Mouse (Mus musculus) embryonic fibroblast, embryonic 13.5 days (primary cell): Measurements from ENCODE around the gene Polr1a. TPM values are rescaled to one million over a fixed set of nuclear protein-coding genes. Genes with fewer than 3 reads are reported as not detected.

Source experiments
- H3K27ac ChIP-seq: 2 replicates; pipeline ENCODE4 v1.5.1; 2012; ENCODE audit warnings: low read length, control low read depth, inconsistent platforms; ENCODE audit not compliant: insufficient read depth
- H3K4me1 ChIP-seq: 2 replicates; pipeline ENCODE4 v1.6.1; 2011; ENCODE audit warnings: low read length; ENCODE audit not compliant: control insufficient read depth, insufficient read depth
- H3K4me3 ChIP-seq: 2 replicates; pipeline ENCODE4 v1.5.1; 2011; ENCODE audit warnings: mild to moderate bottlenecking, control low read depth, low read length; ENCODE audit not compliant: insufficient read depth
- CTCF ChIP-seq: IDR thresholded peaks from 2 replicates; pipeline ENCODE4 v1.5.1; 2011; ENCODE audit warnings: mild to moderate bottlenecking, control low read depth, low read length, moderate library complexity, borderline replicate concordance; ENCODE audit not compliant: insufficient read depth
- POLR2A ChIP-seq: IDR thresholded peaks from 2 replicates; pipeline ENCODE4 v1.6.1; 2011; ENCODE audit warnings: low read depth, mild to moderate bottlenecking, control low read depth, low read length, moderate library complexity
- polyA plus RNA-seq: library from polyadenylated mRNA; stranded (reverse); fragments of >200 nt; gene quantifications from 2 replicates; pipeline ENCODE4 v1.2.4, GENCODE M21; 2011; ENCODE audit warnings: low read depth; ENCODE audit not compliant: missing spikeins, insufficient read length

The Polr1a gene
- polyA plus RNA-seq, 1 experiment, result 35.6 TPM

DNA sequence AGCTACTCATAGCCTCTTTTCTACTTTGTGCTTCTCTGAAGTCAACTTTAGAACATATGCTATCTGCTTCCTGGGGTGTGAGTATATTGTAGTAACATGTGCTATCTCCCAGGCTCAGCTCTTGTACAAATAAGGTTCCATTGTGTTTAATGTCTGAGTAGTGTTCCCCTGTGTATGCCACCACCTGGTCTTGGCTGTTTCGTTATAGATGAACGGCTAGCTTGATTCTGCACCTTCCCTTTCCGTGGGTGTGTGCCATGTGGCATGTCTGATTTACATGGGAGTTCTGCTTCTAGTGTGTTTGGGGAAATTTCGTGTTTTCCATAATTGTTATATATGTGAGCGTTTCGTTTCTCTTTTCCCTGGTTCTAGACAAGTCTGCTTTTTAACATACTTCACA lies 36.2 kb downstream of the Polr1a start:
- TF ChIP-seq POLR2A (no peak), CTCF (no peak)
- Histone ChIP-seq H3K4me3 (no peak overlapping the region), H3K4me1 (peaks cover 4% of the 10 kb centered on the region), H3K27ac (no peak overlapping the region)

DNA sequence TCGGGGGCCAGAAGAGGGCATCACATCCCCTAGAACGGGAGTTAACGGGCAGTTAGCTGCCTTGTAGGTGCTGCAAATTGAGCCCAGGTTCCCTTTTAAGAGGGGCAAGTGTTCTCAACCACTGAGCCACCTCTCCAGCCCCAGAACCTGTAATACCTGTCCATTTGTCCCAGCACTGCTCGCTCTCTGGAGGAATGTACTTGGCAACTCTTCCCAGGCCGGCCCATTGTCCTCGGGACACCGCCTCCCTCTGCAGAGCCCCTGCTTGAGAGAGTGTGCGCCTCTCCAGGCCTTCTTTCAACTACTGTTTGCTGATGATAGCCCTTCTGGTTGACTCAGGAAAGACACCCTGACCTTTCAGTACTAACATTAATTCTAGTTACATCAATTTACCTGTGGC lies 37.3 kb downstream of the Polr1a start:
- H3K4me1 ChIP-seq, result no peaks in the 10 kb centered on the region; the same call in 1 of the 2 replicates
- no peak overlapping the region for H3K27ac ChIP-seq
- no peak overlapping the region for H3K4me3 ChIP-seq
- TF ChIP-seq CTCF (no peak), POLR2A (no peak)

DNA sequence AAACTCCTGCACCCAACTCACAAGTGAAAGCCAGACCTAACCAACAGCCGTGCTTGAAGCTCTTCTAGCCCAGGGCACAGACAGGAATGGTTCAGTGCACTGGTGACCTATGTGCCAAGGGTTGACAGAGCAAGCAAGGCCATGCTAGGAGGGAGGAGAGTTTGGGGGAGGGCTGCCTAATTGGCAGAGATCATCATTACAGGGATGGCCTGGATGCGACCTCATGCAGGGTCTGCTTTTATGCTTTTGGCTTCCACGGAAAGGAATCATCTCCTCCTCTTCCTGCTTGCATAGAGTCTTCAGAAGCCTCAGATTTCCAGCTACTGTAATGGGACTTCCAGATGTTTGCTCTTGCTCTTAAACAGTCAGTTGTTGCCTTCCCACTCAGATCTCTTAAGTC lies 40.9 kb downstream of the Polr1a start:
- Histone ChIP-seq H3K4me1 (no peaks in the 10 kb centered on the region), H3K4me3 (no peak overlapping the region), H3K27ac (no peak overlapping the region)
- no peak for TF ChIP-seq CTCF
- TF ChIP-seq POLR2A, result no peak

DNA sequence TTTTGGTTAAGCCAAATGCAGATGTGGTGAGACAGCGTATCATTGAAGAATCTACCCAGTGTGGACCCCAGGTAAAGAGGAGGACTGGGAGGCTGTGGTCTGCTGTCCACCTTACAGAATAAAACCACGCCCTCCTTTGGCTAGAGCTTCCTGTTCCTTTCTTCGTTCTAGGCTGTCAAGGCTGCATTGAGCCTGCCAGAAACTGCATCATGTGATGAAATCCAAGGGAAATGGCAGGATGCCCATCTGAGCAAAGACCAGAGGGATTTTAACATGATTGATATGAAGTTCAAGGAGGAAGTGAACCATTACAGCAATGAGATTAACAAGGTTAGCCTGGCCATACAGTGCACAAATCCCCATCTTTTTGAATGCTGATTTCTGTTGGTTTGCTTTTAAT lies 41.7 kb downstream of the Polr1a start:
- Histone ChIP-seq H3K4me1 (no peaks in the 10 kb centered on the region), H3K4me3 (no peak overlapping the region), H3K27ac (no peak overlapping the region)
- no peak for TF ChIP-seq CTCF
- TF ChIP-seq POLR2A, result no peak

DNA sequence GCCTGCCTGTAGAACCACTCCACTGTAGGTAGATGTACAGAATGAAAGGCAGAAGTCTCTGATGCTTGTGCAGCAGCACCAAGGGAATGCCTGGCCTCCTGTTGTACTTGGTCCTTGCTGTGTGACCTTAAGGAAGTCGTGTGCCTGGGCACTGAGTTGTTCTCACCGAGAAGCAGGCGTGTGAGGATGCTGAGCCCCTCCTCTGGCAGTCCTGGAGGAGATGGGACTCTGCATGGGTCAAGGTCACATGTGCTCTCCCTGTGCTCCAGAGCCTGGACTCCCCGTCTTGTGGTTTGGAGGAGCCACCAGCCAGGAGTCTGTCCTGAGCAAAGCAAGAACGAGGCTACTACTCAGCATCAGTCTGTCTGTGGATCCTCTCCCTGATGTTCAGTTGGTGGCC lies 42.3 kb downstream of the Polr1a start:
- Histone ChIP-seq H3K27ac (no peak overlapping the region), H3K4me1 (no peaks in the 10 kb centered on the region), H3K4me3 (no peak overlapping the region)
- TF ChIP-seq POLR2A, result no peak

DNA sequence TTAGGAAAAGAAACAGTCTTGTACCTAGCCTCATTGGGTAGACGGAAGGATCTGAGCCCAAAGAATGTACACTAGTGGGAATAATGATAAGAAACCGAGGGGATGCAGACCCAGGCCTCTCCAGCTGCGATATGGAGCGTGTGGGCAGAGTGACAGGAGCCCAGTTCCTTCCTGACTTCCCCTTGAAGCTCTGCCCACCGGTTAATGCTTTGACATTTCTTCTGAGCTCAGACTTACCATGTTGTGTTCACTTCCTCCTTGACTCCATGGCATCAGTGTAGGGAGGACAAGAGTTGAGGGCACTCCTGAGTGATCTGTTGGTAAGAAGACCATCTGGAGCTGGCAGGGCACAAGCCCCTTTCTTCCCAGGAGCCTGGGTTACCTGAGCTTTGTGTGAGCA lies 53.3 kb downstream of the Polr1a start:
- Histone ChIP-seq H3K4me1 (no peaks in the 10 kb centered on the region), H3K4me3 (no peak overlapping the region), H3K27ac (no peak overlapping the region)
- no peak for TF ChIP-seq CTCF
- TF ChIP-seq POLR2A, result no peak

DNA sequence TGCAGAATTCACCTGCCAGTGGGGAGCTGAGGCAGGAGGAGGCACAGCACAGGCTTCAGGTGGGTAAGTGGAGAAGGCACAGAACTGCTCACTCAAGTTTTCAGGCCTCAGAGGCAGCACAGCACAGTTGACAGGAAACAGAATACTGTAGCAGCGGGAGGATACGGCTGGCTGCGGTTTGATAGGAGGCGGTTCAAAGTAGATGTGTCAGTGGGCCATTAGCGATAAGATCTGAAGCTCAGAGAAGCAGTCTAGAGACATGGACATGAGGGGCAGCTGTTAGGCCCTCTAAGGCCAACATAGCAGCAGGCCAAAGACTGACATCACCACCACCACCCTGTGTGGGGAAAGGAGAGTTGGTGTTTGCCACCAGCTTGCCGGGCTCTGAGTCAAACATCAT lies 53.9 kb downstream of the Polr1a start:
- H3K4me1 ChIP-seq, result no peaks in the 10 kb centered on the region
- H3K4me3 ChIP-seq, result no peak overlapping the region
- TF ChIP-seq POLR2A (no peak), CTCF (no peak)
- no peak overlapping the region for H3K27ac ChIP-seq

DNA sequence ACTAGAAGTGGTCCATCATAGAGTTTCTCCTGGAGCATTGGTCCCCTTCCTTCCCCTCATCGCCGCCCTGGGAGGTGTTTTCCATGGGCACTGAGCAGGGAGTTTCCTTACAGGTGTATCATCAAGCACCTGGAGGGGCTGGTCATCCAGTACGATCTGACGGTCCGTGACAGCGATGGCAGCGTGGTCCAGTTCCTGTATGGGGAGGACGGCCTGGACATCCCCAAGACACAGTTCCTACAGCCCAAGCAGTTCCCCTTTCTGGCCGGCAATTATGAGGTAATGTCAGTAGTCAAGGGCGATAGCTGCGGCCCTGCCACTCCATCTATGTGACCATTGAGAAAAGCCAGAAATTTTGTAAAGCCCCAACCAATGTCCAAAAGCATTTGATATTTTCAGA lies 54.7 kb downstream of the Polr1a start:
- Histone ChIP-seq H3K27ac (no peak overlapping the region), H3K4me3 (no peak overlapping the region), H3K4me1 (no peaks in the 10 kb centered on the region)
- TF ChIP-seq POLR2A, result no peak
- TF ChIP-seq CTCF, result no peak

DNA sequence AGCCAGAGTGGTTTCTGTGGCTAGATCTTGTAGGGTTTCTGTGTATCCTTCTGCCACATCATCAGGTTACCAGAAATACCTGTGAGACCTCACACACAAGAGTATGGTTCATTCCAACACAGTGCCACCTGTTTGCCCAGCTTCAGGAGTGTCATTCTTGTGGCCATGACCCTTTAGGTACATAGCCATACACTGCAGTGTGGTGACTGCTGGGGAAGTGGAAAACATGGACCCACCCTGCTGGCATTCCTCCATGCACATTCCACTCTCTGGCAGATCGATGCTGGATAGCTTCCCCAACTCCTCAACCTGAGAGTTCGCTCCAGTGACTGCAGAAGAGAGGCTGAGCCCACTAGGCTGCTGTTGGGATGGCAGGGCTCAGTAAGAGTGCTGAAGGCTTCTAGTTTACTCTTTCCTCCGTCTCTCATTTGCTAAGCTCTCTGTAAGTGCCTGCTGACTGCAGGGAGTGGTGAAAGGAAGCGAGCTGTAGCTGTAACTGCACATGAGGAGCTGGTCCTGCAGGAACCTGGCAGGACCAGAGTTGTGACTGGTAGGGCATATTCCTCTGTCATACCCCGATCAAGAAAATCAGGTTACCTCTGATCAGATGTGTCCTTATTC lies 57.9 kb downstream of the Polr1a start:
- Histone ChIP-seq H3K27ac (no peak overlapping the region), H3K4me3 (no peak overlapping the region), H3K4me1 (no peaks in the 10 kb centered on the region)
- TF ChIP-seq POLR2A, result no peak

DNA sequence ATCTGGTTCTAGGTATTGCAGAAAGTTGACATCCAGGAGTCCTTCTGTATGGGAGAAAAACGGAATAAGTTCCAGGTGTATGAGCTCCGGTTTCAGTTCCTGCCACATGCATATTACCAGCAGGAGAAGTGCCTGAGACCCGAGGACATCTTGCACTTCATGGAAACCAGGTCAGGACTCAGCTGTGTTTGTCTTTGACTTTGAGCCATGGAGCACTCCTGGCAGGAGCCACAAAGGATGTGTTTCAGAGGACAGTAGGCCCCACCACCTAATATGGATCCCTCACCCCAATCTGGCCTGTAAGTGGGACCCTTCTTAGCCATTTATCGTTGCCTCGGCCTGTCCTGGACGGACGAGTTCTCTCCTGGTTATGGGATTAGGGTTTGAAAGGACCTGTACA lies 59.0 kb downstream of the Polr1a start:
- Histone ChIP-seq H3K27ac (no peak overlapping the region), H3K4me3 (no peak overlapping the region), H3K4me1 (no peaks in the 10 kb centered on the region)
- TF ChIP-seq CTCF, result no peak
- TF ChIP-seq POLR2A, result no peak

DNA sequence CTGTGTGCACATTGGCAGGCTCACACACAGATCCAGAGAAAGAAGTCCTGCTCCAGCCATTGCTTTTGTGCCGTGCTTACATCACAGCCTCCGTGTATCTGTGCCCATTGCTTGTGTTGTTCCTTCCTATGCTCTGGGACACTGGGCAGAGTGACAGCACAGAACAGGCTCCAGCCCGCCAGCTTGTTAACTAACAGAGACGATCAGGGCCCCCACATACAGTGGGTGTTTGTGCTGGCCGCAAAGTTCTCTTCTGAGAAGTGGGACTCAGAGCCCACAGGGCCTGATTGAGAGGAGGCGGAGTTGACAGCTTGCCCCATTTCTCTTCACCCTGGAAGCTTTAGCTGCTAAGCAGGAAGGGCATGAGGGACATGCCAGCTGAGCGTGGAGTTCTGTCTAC lies 60.6 kb downstream of the Polr1a start:
- no peaks in the 10 kb centered on the region for H3K4me1 ChIP-seq
- TF ChIP-seq POLR2A, result no peak
- TF ChIP-seq CTCF, result no peak
- no peak overlapping the region for H3K4me3 ChIP-seq
- H3K27ac ChIP-seq, result no peak overlapping the region

DNA sequence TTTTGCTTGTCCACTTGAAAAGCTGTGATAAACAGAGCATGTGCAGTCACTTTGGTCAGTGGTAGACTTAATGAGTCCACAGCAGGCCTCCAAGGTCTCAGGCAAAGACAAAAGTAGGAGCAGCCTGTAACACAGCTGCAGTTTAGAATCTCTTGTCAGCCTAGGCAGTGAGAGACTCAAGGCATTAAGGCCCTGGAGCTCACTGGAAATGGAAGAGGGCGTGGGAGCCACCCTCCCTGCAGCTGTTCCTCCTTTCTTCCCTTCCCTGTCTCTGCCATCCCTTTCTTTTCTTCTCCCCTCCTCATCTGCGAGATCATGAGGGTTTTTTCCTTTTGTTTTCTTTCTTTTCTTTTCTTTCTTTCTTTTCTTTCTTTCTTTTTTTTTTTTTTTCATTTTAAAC lies 61.3 kb downstream of the Polr1a start:
- Histone ChIP-seq H3K27ac (no peak overlapping the region), H3K4me3 (no peak overlapping the region), H3K4me1 (no peaks in the 10 kb centered on the region)
- TF ChIP-seq CTCF, result no peak
- TF ChIP-seq POLR2A, result no peak
